In genomic region chr5:142700842-142701589, GRCm38 (mm10) we compare ENCODE assay signal across 8 mouse cellular contexts. TPM values are rescaled to one million over a fixed set of nuclear protein-coding genes. Genes with fewer than 3 reads are reported as not detected.
A peak's percentile ranks its signal among the peaks of the same experiment; 100 is the strongest.
DNase-seq lines count a peak whose midpoint lies in the region; ATAC-seq and TF ChIP-seq lines count a peak whose summit lies in the region.

No protein-coding gene starts in this region.

- no peak for TF ChIP-seq CTCF in thymus, adult 2 months (IDR thresholded peaks at IDR 0.05; ENCODE audit: borderline replicate concordance, control insufficient read depth, extremely low read depth, insufficient read depth, low read length, poor library complexity)

- 16% methylated on average over 15 of the region's 15 CpGs for WGBS in thymus, adult 2 months
- WGBS in forebrain, embryonic 14.5 days = 15% methylated on average over 15 of the region's 15 CpGs
- WGBS in limb, embryonic 12.5 days = 7% methylated on average over 15 of the region's 15 CpGs
- WGBS in midbrain, embryonic 14.5 days = 12% methylated on average over 15 of the region's 15 CpGs

- H3K9ac ChIP-seq in forebrain, embryonic 14.5 days (ENCODE audit: low read length) = no peak overlapping the region
- no peak overlapping the region for H3K9ac ChIP-seq in limb, embryonic 12.5 days (replicated peaks)
- no peak overlapping the region for H3K9ac ChIP-seq in midbrain, embryonic 14.5 days (replicated peaks; ENCODE audit: low read length)

- peak; percentile 10 for DNase-seq in thymus, postnatal 25 days
- DNase-seq in thymus, adult 2 months = no peak
- DNase-seq in forebrain, embryonic 14.5 days (ENCODE audit: low spot score) = no peak
- DNase-seq in midbrain, embryonic 14.5 days = no peak
- no peak for DNase-seq in frontal cortex, postnatal 14 days (ENCODE audit: low spot score in 2 of 2)

- no peak for TF ChIP-seq POLR2A in thymus, adult 2 months (IDR thresholded peaks at IDR 0.05; ENCODE audit: control insufficient read depth, extremely low read depth, insufficient read depth, low read length, poor library complexity)

- H3K27ac ChIP-seq in thymus, adult 2 months (ENCODE audit: control insufficient read depth, insufficient read depth, low read length) = no peak overlapping the region
- no peak overlapping the region for H3K27ac ChIP-seq in forebrain, embryonic 14.5 days (ENCODE audit: low read depth, low read length)
- H3K27ac ChIP-seq in limb, embryonic 12.5 days = no peak overlapping the region
- no peak overlapping the region for H3K27ac ChIP-seq in midbrain, embryonic 14.5 days (replicated peaks; ENCODE audit: low read depth, low read length)

- ATAC-seq in forebrain, embryonic 14.5 days = peak; percentile 30; the same call in 1 of the 2 replicates
- ATAC-seq in limb, embryonic 12.5 days (ENCODE audit: insufficient number of reproducible peaks, insufficient read depth, low FRiP score, low TSS enrichment, low read depth) = peak; percentile 22
- peak; percentile 3; the same call in 1 of the 2 replicates for ATAC-seq in midbrain, embryonic 14.5 days (ENCODE audit: low FRiP score, low TSS enrichment)
- no peak for ATAC-seq in megakaryocyte, adult 5-6 weeks (ENCODE audit: poor library complexity, severe bottlenecking)
- ATAC-seq in frontal cortex, adult (ENCODE audit: low TSS enrichment) = no peak

- H3K36me3 ChIP-seq in thymus, adult 2 months (ENCODE audit: control insufficient read depth, insufficient read depth, low read length) = no peaks in the 10 kb centered on the region
- peaks cover 12% of the 10 kb centered on the region; the same call in 1 of the 2 replicates for H3K36me3 ChIP-seq in forebrain, embryonic 14.5 days (ENCODE audit: control insufficient read depth, insufficient read depth, low read length)
- H3K36me3 ChIP-seq in limb, embryonic 12.5 days = no peaks in the 10 kb centered on the region
- H3K36me3 ChIP-seq in midbrain, embryonic 14.5 days (ENCODE audit: control insufficient read depth, insufficient read depth, low read length) = peaks cover 8% of the 10 kb centered on the region; the same call in 1 of the 2 replicates

- H3K9me3 ChIP-seq in forebrain, embryonic 14.5 days (replicated peaks; ENCODE audit: control insufficient read depth, low read length) = no peaks in the 10 kb centered on the region
- no peaks in the 10 kb centered on the region for H3K9me3 ChIP-seq in limb, embryonic 12.5 days
- H3K9me3 ChIP-seq in midbrain, embryonic 14.5 days (ENCODE audit: control insufficient read depth, low read length) = no peaks in the 10 kb centered on the region

- H3K4me1 ChIP-seq in thymus, adult 2 months (replicated peaks; ENCODE audit: control insufficient read depth, insufficient read depth, low read length) = peaks cover 4% of the 10 kb centered on the region
- peaks cover 15% of the 10 kb centered on the region for H3K4me1 ChIP-seq in forebrain, embryonic 14.5 days (ENCODE audit: control insufficient read depth, insufficient read depth, low read length)
- H3K4me1 ChIP-seq in limb, embryonic 12.5 days (replicated peaks) = peaks cover 17% of the 10 kb centered on the region
- H3K4me1 ChIP-seq in midbrain, embryonic 14.5 days (ENCODE audit: control insufficient read depth, insufficient read depth, low read length) = peaks cover 15% of the 10 kb centered on the region

- peak overlapping the region; percentile 80 for H3K4me2 ChIP-seq in forebrain, embryonic 14.5 days (ENCODE audit: low read length)
- H3K4me2 ChIP-seq in limb, embryonic 12.5 days = peak overlapping the region; percentile 95
- H3K4me2 ChIP-seq in midbrain, embryonic 14.5 days (ENCODE audit: low read length) = peak overlapping the region; percentile 90

- H3K4me3 ChIP-seq in thymus, adult 2 months (ENCODE audit: control insufficient read depth, insufficient read depth, low read length) = no peak overlapping the region
- H3K4me3 ChIP-seq in forebrain, embryonic 14.5 days (ENCODE audit: low read depth, low read length) = peak overlapping the region; percentile 76; the same call in 1 of the 2 replicates
- H3K4me3 ChIP-seq in limb, embryonic 12.5 days (replicated peaks) = peak overlapping the region; percentile 70
- H3K4me3 ChIP-seq in midbrain, embryonic 14.5 days (replicated peaks; ENCODE audit: low read depth, low read length) = peak overlapping the region; percentile 83; the same call in 1 of the 2 replicates

- H3K27me3 ChIP-seq in thymus, adult 2 months (ENCODE audit: control insufficient read depth, insufficient read depth, low read length) = peaks cover 14% of the 10 kb centered on the region
- H3K27me3 ChIP-seq in forebrain, embryonic 14.5 days (replicated peaks; ENCODE audit: control insufficient read depth, insufficient read depth, low read length) = peaks cover 5% of the 10 kb centered on the region
- peaks cover 40% of the 10 kb centered on the region for H3K27me3 ChIP-seq in limb, embryonic 12.5 days
- no peaks in the 10 kb centered on the region for H3K27me3 ChIP-seq in midbrain, embryonic 14.5 days (ENCODE audit: control insufficient read depth, insufficient read depth, low read length)

RNA-seq across cellular contexts. Expression of gene Slc29a4, which starts 8.7 kb away (rescaled TPM):
- polyA plus RNA-seq in thymus, adult 2 months (2012; rRNA removed) = 1.2 and 1.5 TPM in 2 replicates
- polyA plus RNA-seq in forebrain, embryonic 14.5 days (2014; fragmentation: Nextera tagmentation; extraction: Ambion mirVana) = 50.4 and 69.7 TPM in 2 replicates
- 13.9 and 14.8 TPM in 2 replicates for polyA plus RNA-seq in limb, embryonic 12.5 days (2016; fragmentation: Nextera tagmentation; extraction: Ambion mirVana)
- 78.0 and 82.6 TPM in 2 replicates for polyA plus RNA-seq in midbrain, embryonic 14.5 days (2014; fragmentation: Nextera tagmentation; extraction: Ambion mirVana)
- not detected in 2 replicates for total RNA-seq in megakaryocyte, adult 5-6 weeks (2015)
- total RNA-seq in megakaryocyte, adult 5-6 weeks (2017) = not detected in 2 replicates

Comparison
In these comparisons a context has a peak if more than half of its experiments do, and no peak if none do; other contexts are left out.
1. ATAC-seq: peak in forebrain, embryonic 14.5 days (single experiment), limb, embryonic 12.5 days (single experiment) and midbrain, embryonic 14.5 days (single experiment); none in megakaryocyte, adult 5-6 weeks (single experiment) and frontal cortex, adult (single experiment).
2. Peak in every context shown above with its lines, with median percentiles within 50 percentile points of each other: H3K4me2 ChIP-seq.